Mouse (Mus musculus): ENCODE results near the gene Nek1.

DNA sequence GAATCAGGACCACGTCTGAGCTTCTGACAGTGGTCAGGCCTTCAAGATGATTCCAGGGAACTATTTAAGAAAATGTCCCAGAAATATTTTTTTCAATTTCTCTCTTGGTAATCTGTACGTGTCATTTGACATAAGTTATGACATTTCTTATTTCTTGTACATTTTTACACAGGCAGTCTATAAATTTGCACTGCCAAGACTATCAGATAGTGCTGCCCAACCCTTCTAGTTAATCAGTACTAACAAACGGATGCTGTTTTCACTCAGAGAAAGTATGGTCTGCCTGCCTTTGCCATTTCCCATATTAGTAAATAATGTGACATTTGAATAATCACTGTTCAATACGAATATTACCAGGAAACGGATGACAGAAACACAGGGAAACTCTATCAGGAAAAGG is 40.2 kb upstream of the Nek1 start:
- TF ChIP-seq CTCF (IDR thresholded peaks at IDR 0.05; ENCODE audit: borderline replicate concordance, control insufficient read depth, extremely low read depth, insufficient read depth, low read length, poor library complexity) (no peak), POLR2A (IDR thresholded peaks at IDR 0.05; ENCODE audit: control insufficient read depth, extremely low read depth, insufficient read depth, low read length, poor library complexity) (no peak)
